Mouse (Mus musculus): ENCODE data around the gene Mknk1.

Gene Mknk1

GRCm38 (mm10) chr4:115847377-115847776 is 8.4 kb downstream of the Mknk1 start:
- no peak for DNase-seq (ENCODE audit: low read depth)

DNA sequence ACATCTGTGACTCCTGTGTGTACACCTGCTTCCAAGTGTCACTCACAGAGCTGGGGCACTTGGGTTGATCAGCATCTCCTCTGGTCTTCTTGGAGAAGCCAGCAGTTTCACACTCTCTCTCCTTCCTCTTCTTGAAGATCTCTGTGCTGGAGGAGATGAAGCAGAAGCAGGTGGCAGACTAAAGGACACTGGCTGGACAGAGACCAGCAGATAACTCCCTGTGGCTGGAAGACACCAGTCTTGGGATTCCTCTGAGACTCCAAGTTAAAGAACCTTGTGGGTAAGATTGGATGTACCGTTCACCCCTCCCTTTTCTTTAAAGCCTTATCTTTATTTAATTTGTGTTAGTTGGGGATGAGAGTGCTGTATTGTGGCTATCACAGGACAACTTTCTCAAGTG is 9.1 kb downstream of the Mknk1 start:
- DNase-seq (ENCODE audit: low read depth) = no peak

DNA sequence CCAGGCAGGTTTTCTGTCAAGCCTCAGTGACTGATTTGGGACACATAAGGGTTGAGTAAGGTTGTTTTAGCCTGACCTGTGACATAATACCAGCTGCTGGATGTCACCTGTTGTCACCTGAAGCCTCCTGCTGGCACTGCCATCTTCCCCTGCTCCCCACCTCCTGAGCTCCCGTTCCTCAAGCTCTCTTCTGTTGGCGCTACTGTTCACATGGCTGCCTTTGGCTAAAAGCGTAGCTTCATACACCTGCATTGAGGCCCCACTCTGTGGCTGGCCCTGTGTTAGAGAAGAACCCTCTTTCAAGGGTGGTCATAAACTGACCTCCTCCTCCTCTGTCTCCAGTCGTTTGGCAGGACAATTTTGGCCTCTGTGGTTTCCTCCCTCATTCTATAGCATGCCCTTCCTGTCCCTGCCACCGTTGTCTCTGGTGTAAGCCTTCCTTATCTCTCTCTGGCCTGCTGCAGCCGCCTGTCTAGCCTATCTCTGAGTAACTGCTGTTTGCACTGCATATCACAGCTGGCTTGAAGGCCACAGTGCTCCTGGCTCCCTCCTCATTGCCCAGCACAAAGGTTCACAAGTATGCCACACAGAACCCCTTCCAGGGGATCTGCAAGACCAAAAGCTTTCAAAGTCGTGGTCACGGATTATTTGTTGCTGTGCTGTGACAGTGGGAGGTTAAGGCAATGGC is 10.1 kb downstream of the Mknk1 start:
- DNase-seq (ENCODE audit: low read depth) = no peak

DNA sequence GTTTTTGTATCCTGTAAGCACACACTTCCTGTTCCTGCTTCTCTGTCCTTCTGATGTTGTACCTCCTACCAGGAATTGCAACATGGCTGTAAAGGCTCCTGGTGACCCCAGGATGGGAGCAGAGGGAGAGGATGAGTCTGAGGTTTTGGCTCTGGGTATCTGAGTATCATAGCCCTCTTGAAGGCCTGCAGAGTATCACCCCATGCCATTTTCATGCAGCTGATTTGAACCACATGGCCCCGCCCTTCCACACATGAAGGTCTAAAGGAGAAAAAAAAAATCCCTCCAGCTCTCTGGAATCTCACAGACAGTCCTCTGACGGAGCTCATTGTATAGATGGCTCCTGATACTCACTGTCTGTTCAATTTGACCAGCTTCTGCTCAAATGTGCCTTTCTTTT is 11.1 kb downstream of the Mknk1 start:
- DNase-seq (ENCODE audit: low read depth) = no peak

GRCm38 (mm10) chr4:115850631-115851030 is 11.6 kb downstream of the Mknk1 start:
- no peak for DNase-seq (ENCODE audit: low read depth)

DNA sequence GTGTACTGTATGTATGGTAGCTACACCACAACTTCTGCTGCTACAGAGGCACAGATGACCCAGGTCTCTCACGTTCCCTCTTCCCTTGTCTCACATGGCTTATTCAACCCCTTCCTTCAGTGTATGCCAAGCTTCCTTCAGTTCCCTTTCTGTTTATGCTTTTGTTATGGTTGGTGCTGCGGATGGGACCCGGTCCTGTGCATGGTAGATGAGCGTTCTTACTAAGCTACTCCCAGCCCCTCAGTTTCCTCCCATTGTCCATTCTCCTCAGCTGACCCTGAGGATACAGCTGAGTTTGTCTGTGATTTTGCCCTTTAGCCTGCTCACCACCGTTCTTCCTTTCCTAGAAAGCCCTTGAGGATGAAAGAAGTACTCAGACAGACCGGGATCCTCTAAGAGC is 12.6 kb downstream of the Mknk1 start:
- no peak for DNase-seq (ENCODE audit: low read depth)

DNA sequence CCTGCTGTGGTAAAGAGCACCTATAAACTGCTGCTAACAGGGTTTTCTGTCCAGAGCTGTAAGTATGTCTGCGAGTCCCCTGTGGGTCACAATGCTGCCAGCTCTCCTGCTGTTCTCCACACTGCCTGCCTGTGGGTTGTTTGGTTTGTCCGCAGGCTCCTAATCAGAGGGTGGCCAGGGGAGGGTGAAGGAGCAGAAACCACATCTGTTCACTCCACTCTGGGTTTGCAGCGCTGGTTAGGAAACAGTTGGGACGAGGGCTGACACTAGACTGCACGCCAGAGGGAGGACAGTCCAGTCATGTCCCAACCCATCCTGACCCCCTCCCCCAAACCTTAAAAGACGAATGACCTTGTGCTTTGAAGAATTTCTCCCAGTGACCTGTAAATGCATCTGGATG is 16.1 kb downstream of the Mknk1 start:
- no peak for DNase-seq (ENCODE audit: low read depth)

DNA sequence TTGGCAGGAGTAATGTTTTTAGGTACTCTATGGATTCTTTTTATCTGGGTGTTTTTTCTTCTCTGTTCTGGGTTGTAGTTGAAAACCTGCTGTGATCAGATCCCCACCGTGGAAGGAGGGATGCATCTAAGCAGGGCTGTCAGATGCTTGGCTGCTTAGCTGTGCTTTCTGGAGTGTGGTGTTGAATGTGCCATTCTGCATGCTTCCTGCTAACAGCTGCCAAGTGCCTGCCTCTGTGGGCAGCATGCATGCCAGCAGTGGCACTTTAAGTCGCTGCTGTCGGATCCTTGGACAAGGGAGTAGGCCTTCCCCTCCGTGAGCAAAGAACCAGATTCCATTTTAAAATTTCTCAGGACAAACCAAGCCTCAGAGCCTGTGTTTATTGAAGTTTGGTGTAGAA is 16.6 kb downstream of the Mknk1 start:
- DNase-seq (ENCODE audit: low read depth) = no peak

DNA sequence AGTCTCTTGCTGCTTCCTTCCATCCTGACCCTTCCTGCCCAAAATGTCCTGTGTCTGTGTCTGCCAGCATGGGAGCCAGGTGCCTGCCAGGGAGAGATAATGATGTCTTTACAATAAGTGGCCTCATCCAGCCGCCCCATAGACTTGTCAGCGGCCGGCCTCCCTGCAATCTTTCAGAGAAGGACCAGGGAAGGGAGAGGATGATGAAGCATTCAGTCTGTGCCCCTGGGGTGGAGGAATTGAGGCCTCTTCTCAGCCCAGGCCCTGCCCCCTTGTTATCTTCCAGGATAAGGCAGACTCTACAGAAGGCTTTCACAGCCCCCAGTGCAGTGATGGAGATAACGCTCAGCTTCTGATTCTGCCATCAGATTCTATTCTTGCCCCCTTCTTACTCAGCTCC is 17.3 kb downstream of the Mknk1 start:
- no peak for DNase-seq (ENCODE audit: low read depth)

- DNase-seq (ENCODE audit: low read depth) = no peak
Measured at GRCm38 (mm10) chr4:115857293-115857883, 18.4 kb downstream of the Mknk1 start.

DNA sequence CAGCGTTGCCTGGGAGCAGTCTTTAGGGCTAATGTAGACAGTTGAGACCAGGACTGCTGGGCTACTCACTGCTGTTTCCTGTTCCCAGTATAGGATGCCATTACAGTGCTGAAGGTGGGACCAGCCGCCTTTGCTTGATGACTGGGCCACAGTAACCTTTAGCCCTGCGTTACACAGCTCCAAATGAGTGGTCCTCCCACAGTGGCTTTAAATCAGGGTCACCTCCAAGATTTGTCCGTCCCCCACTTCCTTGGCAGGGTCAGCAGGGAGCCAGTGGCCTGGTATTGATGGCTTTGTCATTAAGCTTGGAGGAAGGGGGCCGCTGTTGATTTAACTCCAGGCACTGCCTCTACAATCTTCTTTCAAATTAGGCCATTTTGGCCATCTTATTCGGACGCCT is 24.4 kb downstream of the Mknk1 start:
- DNase-seq (ENCODE audit: low read depth) = no peak

DNA sequence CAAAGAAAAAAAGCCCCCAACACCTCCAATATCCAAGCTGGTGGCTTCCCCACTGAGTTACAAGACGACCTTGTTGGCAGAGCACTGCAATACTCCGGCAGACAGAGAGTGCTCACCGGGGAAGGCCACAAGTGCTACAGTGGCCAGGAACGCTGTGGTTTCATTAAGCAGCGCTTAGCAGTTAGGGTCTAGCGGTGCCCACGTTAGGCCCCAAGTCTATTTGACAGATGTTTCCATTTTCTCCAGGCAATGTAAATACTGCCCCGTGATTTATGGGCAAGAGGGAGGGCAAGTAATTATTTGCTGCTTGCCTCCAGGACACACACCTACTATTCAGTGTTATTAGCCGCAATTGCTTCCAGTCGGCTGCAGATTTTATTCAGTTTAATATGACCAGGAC is 24.9 kb downstream of the Mknk1 start:
- DNase-seq (ENCODE audit: low read depth) = no peak

- DNase-seq (ENCODE audit: low read depth) = no peak
Measured at GRCm38 (mm10) chr4:115869512-115870210, 30.7 kb downstream of the Mknk1 start.

GRCm38 (mm10) chr4:115873231-115873630 is 34.2 kb downstream of the Mknk1 start:
- no peak for DNase-seq (ENCODE audit: low read depth)

DNA sequence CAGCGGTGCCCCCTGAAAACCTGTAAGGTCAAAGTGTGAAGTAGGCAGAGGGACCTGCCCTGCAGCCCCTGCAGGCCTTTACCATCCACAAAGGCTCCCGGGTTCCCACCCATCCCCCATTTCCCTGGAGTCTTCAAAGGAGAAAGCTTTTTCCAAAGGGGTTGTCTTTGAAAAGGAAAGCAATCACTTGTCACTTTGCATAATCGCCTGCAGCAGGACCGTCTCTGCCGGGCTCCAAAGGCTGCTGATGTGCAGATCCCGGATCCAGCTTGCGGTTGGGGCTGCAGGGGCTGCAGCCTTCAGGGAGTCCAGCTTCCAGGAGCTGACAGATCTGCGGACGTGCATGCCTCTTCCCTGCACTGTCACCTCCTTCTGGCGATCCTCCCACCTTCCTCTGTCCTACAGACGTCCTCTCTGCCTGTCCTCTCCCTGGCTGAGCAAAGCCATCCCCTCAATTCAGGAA is 39.2 kb downstream of the Mknk1 start:
- DNase-seq (ENCODE audit: low read depth) = no peak

GRCm38 (mm10) chr4:115878828-115879227 is 39.8 kb downstream of the Mknk1 start:
- no peak for DNase-seq (ENCODE audit: low read depth)

GRCm38 (mm10) chr4:115881183-115881582 is 42.2 kb downstream of the Mknk1 start:
- DNase-seq (ENCODE audit: low read depth) = no peak

GRCm38 (mm10) chr4:115882195-115882594 is 43.2 kb downstream of the Mknk1 start:
- no peak for DNase-seq (ENCODE audit: low read depth)

DNA sequence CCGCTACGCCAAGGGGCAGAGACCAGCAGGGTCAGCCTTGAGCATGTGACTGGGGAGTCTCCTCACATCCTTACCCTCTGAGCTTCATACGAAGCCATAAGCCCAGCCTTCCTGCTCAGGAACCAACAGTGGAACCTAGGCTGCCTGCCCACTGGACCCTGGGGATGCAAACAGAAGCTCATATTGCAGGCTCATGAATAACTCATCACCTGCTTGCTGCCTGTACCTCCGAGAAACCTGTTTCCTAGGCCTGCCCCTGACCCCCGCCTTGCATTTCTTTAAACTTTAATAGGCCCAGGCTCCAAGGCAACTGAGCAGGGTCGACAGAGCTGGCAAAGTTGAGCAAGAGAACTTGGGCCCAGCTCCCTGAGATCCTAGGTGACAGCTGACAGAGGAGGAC is 45.0 kb downstream of the Mknk1 start, which contains the start of gene Kncn:
TSS of gene Kncn (plus strand) at position 379 of the 400 bp plus-strand sequence.
- DNase-seq (ENCODE audit: low read depth) = no peak

DNA sequence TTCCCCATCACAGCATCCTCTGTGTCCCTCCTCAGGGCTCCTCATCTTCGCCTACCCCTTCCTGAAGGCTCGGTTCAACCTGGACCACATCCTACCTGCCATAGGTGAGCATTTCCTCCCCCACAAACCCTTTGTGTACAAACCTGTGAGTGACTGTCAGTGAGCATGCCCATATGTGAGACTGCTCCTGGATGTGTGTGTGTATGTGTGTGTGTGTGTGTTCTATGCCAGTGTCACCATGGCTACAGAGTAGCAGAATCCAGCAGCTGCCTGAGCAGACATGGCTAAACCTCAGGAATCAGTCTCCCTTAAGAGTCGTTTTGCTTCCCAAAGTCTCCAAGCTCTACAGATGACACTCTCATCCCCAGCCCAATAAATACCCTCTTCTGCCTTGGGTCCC is 46.8 kb downstream of the Mknk1 start:
- DNase-seq (ENCODE audit: low read depth) = no peak

DNA sequence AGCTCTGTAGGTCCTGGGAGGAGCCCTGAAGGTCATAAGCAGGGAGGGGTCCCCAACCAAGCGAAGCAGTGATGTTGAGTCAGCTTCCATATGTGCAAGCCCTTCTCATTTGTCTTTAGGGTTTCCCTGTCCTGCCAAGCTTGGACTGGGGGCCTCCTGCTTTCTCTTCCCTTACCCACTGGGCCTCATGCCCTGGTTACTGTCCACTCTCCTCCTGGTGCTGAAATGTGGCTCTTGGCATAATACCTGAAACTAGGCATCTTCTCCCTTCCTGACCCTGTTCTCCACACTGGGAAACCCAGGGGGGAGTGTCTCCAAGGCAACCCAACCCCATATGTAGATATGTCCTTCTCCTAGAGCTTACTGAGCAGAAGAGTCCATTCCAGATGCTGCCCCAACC is 47.9 kb downstream of the Mknk1 start:
- DNase-seq (ENCODE audit: low read depth) = no peak

GRCm38 (mm10) chr4:115890066-115890465 is 51.1 kb downstream of the Mknk1 start:
- no peak for DNase-seq (ENCODE audit: low read depth)

DNA sequence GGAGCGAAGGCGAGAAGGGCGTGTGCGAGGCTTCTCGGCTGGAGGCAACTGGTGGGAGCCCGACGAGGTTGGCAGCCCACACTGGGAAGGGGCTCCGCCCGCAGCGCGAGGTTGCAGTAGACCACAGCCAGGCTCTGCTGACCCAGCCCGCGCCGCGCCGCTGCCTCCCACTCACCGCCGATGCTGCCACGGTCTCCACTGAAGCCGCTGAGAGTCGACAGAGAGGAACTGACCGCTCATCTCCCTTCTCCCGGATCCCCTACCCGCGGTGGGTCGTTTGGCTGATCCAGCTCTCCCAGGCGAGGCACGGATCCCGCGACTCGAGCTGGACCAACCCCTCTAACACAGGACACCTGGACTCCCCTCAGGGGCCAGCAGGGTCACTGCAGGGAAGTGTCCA is 51.6 kb downstream of the Mknk1 start, which contains the start of gene 6430628N08Rik:
TSS of gene 6430628N08Rik (plus strand) at position 113 of the 400 bp plus-strand sequence.
- no peak for DNase-seq (ENCODE audit: low read depth)

Measured in induced T-regulatory cell, adult 2 months (primary cell).